Mouse (Mus musculus) liver, postnatal 0 days (tissue): ENCODE data around the gene Gm9922.

Experiments
- CTCF ChIP-seq: sonication (generic); IDR thresholded peaks from 2 replicates; pipeline ENCODE4 v1.5.1; 2016; ENCODE audit warnings: antibody characterized with exemption, low read depth
- EP300 ChIP-seq: IDR thresholded peaks from 2 replicates; pipeline ENCODE4 v1.6.1; 2016; ENCODE audit warnings: antibody characterized with exemption, low read depth, mild to moderate bottlenecking

DNA sequence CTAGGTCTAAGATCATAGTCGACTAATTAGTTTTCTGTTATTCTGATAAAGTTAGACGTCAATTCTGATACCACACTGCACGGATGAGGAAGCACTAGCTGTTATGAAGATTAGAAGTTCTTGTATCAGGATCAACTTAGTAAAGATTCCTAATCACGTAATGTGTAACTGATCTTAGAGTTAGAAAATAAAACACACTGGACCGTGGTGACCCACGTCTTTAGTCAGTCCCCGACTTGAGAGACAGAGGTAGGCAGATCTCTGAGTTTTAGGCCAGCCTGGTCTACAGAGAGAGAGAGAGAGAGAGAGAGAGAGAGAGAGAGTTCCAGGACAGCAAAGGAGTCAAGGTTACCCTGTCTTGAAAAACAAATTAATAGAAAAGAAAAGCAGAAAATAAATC, 18.8 kb upstream of the Gm9922 start:
- no peak for TF ChIP-seq CTCF
- TF ChIP-seq EP300, result no peak
